Mouse (Mus musculus) stomach, postnatal 0 days (tissue): ENCODE measurements around the gene Vmn2r73. TPM values are rescaled to one million over a fixed set of nuclear protein-coding genes. Genes with fewer than 3 reads are reported as not detected.
"Not testable (repeated sequence)": the region's sequence is repeated elsewhere in the genome, so short reads cannot be mapped to it uniquely, and the experiment has no call there.

Source experiments
- ATAC-seq: fragments of 200-750 bp; cut with Nextera tagmentation; 2 replicates; pipeline ENCODE4 v1.8.0; 2017; ENCODE audit not compliant: low FRiP score, low TSS enrichment
- DNase-seq: peaks from one replicate; pipeline ENCODE4 v3.0.0-alpha.2; 2016; ENCODE audit warnings: low spot score
- H3K27ac ChIP-seq: fragments of 300-500 bp; sonication (generic); replicated peaks from 2 replicates; pipeline ENCODE4 v1.5.1; 2014; ENCODE audit warnings: mild to moderate bottlenecking, control low read depth
- H3K27me3 ChIP-seq: fragments of 300-500 bp; sonication (generic); 2 replicates; pipeline ENCODE4 v1.6.1; 2014; ENCODE audit warnings: low read length; ENCODE audit not compliant: control insufficient read depth, insufficient read depth
- H3K36me3 ChIP-seq: fragments of 300-500 bp; sonication (generic); 2 replicates; pipeline ENCODE4 v1.6.1; 2014; ENCODE audit warnings: low read length, mixed read lengths; ENCODE audit not compliant: control insufficient read depth, insufficient read depth
- H3K4me1 ChIP-seq: fragments of 300-500 bp; sonication (generic); replicated peaks from 2 replicates; pipeline ENCODE4 v1.6.1; 2014; ENCODE audit warnings: antibody characterized with exemption; ENCODE audit not compliant: control insufficient read depth, insufficient read depth
- H3K4me2 ChIP-seq: fragments of 300-500 bp; sonication (generic); replicated peaks from 2 replicates; pipeline ENCODE4 v1.6.1; 2014; ENCODE audit warnings: low read depth, mild to moderate bottlenecking, control low read depth, moderate library complexity
- H3K4me3 ChIP-seq: fragments of 300-500 bp; sonication (generic); 2 replicates; pipeline ENCODE4 v1.5.1; 2014; ENCODE audit warnings: low read depth, low read length, control low read depth
- H3K9ac ChIP-seq: fragments of 300-500 bp; sonication (generic); 2 replicates; pipeline ENCODE4 v1.6.1; 2014; ENCODE audit warnings: mild to moderate bottlenecking, low read length, control low read depth, mixed read lengths
- H3K9me3 ChIP-seq: fragments of 300-500 bp; sonication (generic); 2 replicates; pipeline ENCODE4 v1.6.1; 2016; ENCODE audit warnings: low read length; ENCODE audit not compliant: control insufficient read depth
- CTCF ChIP-seq: IDR thresholded peaks from 2 replicates; pipeline ENCODE4 v1.5.1; 2016; ENCODE audit warnings: antibody characterized with exemption, low read depth, mild to moderate bottlenecking, moderate library complexity
- EP300 ChIP-seq: optimal IDR thresholded peaks from 2 replicates; pipeline ENCODE3; 2016; ENCODE audit warnings: antibody characterized with exemption
- WGBS: fragments of 180-500 bp; shearing (Covaris S2); extraction: QIAGEN DNeasy Blood & Tissue Kit; methylation state at CpG from one replicate; pipeline ENCODE4 v1.1.7; 2014; 5-methylcytosine and 5-hydroxymethylcytosine counted together
- polyA plus RNA-seq: library from polyadenylated mRNA; unstranded; fragments of >200 nt; fragmentation: Nextera tagmentation; extraction: Ambion mirVana; gene quantifications from 2 replicates; pipeline ENCODE4 v1.2.1, GENCODE M21; 2015

Vmn2r73 gene
- not detected in 2 replicates for polyA plus RNA-seq

GRCm38 (mm10) chr7:85876166-85876565 lies at the start of gene Vmn2r73:
Gene Vmn2r73, minus strand, starts transcription at chr7:85876266.
- 72% methylated on average over 1 of the region's 1 CpGs for WGBS
- Histone ChIP-seq H3K4me2 (no peak within 1 kb of the TSS), H3K27ac (no peak within 1 kb of the TSS), H3K4me1 (no peaks in the 10 kb centered on the region), H3K9ac (no peak within 1 kb of the TSS), H3K27me3 (no peaks in the 10 kb centered on the region), H3K36me3 (no peaks in the 10 kb centered on the region), H3K9me3 (no peaks in the 10 kb centered on the region), H3K4me3 (no peak within 1 kb of the TSS)
- DNase-seq = no peak
- TF ChIP-seq CTCF (no peak), EP300 (no peak)
- no peak for ATAC-seq

DNA sequence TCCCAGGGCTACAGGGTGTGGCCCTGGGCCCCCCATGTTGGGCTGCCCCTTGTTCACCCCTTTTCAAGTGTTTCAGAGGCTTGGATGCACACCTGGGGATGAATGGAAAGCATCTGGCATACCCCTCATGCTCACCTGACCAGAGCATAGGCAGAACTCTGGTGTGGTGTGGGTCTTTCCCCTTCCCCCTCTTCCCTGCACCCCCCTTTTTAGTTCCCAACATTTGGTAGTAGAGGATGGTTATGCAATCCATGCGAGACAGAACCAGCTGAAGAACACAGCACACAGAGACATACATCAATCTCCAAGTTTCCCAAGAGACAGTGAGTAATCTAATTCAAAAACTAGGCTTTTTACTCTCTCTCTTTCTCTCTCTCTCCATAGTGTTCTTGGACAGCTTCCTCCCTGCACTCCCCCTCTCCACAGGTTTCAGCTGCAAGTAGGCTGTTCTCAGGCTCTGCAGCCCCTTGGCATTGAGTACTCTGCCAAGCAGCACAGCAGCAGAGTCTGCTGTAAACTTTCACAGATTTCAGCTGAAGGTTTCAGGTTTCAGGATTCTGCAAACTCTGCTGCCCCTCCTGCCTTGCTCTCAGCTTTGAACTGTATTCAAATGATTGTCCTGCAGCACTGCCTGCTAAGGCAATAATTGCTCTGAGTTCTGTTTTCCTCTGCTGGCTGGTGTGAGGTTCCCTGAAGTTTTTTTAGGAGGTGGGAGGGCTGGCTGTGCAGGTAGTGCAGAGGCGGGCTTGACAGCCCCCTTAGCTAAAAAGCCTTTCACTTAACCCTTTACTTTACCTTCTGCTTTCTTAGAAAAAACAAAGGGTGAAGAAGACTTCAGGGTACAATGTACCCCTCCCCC lies 35.7 kb downstream of the Vmn2r73 start:
- DNase-seq (no peak), ATAC-seq (no peak)
- H3K27ac ChIP-seq = no peak overlapping the region
- H3K4me3 ChIP-seq = no peak overlapping the region
- 12% methylated on average over 2 of the region's 2 CpGs for WGBS
- TF ChIP-seq CTCF (no peak), EP300 (no peak)
- H3K27me3 ChIP-seq = no peaks in the 10 kb centered on the region
- H3K36me3 ChIP-seq = no peaks in the 10 kb centered on the region
- H3K9ac ChIP-seq = no peak overlapping the region
- no peaks in the 10 kb centered on the region for H3K9me3 ChIP-seq
- no peak overlapping the region for H3K4me2 ChIP-seq
- H3K4me1 ChIP-seq = no peaks in the 10 kb centered on the region

DNA sequence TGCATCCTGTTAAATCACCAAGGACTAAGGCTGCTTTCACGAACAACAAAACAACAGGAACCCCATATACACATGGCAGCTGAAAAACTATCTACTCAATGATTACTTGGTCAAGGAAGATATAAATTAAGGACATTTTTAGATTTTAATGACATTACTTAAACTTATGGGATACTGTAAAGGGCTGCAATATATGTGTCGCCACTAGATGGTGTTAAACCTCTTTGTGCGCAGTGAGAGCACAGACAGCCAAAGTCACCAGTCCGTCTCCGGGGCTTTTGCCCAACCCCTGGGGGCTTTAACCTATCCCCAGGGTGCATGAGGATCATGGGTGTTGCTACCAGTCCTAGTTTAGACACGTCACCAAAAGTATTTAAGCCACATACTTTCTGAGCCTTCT lies 58.0 kb downstream of the Vmn2r73 start:
- H3K27ac ChIP-seq, H3K9ac ChIP-seq, H3K27me3 ChIP-seq, H3K9me3 ChIP-seq, H3K4me2 ChIP-seq, H3K36me3 ChIP-seq, ATAC-seq, H3K4me1 ChIP-seq, DNase-seq, H3K4me3 ChIP-seq: not testable (repeated sequence)
- peak; percentile 62 for TF ChIP-seq CTCF
- WGBS = 13% methylated on average over 6 of the region's 6 CpGs

Other genes with a start within 250 kb of the Vmn2r73 start
- gene Vmn2r72, start 121.2 kb downstream of the Vmn2r73 start, polyA plus RNA-seq = not detected in 2 replicates
- not detected in 2 replicates for gene Vmn2r74, start 85.4 kb upstream of the Vmn2r73 start, polyA plus RNA-seq